Mouse (Mus musculus) embryonic facial prominence, embryonic 12.5 days (tissue): ENCODE results near the gene Nfic. TPM values are rescaled to one million over a fixed set of nuclear protein-coding genes. Genes with fewer than 3 reads are reported as not detected.

Experiments used
- ATAC-seq: fragments of 200-750 bp; cut with Nextera tagmentation; 2 replicates; pipeline ENCODE4 v1.8.0; 2017; ENCODE audit not compliant: insufficient number of reproducible peaks, insufficient read depth, low FRiP score, low TSS enrichment
- H3K27ac ChIP-seq: fragments of 300-500 bp; sonication (generic); 2 replicates; pipeline ENCODE4 v1.5.1; 2016; ENCODE audit warnings: mild to moderate bottlenecking
- H3K27me3 ChIP-seq: fragments of 300-500 bp; sonication (generic); 2 replicates; pipeline ENCODE4 v1.6.1; 2016; ENCODE audit warnings: mild to moderate bottlenecking, moderate library complexity
- H3K36me3 ChIP-seq: fragments of 300-500 bp; sonication (generic); 2 replicates; pipeline ENCODE4 v1.6.1; 2016; ENCODE audit warnings: mild to moderate bottlenecking
- H3K4me1 ChIP-seq: fragments of 300-500 bp; sonication (generic); 2 replicates; pipeline ENCODE4 v1.6.1; 2016
- H3K4me2 ChIP-seq: fragments of 300-500 bp; sonication (generic); replicated peaks from 2 replicates; pipeline ENCODE4 v1.6.1; 2016; ENCODE audit warnings: mild to moderate bottlenecking, moderate library complexity
- H3K4me3 ChIP-seq: fragments of 300-500 bp; sonication (generic); 2 replicates; pipeline ENCODE4 v1.5.1; 2016; ENCODE audit warnings: mild to moderate bottlenecking
- H3K9ac ChIP-seq: fragments of 300-500 bp; sonication (generic); 2 replicates; pipeline ENCODE4 v1.6.1; 2016; ENCODE audit warnings: mild to moderate bottlenecking, moderate library complexity
- H3K9me3 ChIP-seq: fragments of 300-500 bp; sonication (generic); 2 replicates; pipeline ENCODE4 v1.6.1; 2016; ENCODE audit warnings: mild to moderate bottlenecking, moderate library complexity
- WGBS: fragments of 180-500 bp; shearing (Covaris S2); methylation state at CpG from one replicate; pipeline ENCODE4 v1.1.7; 2016; 5-methylcytosine and 5-hydroxymethylcytosine counted together
- microRNA-seq: library from miRNA; unstranded; fragments of <30 nt; microRNA quantifications from one replicate; pipeline ENCODE4, GENCODE M21; 2017
- polyA plus RNA-seq: library from polyadenylated mRNA; unstranded; fragments of >200 nt; fragmentation: Nextera tagmentation; extraction: Ambion mirVana; gene quantifications from 2 replicates; pipeline ENCODE4 v1.2.1, GENCODE M21; 2016

Gene Nfic
- polyA plus RNA-seq, 1 experiment from 2014 or later: 46.2 TPM

DNA sequence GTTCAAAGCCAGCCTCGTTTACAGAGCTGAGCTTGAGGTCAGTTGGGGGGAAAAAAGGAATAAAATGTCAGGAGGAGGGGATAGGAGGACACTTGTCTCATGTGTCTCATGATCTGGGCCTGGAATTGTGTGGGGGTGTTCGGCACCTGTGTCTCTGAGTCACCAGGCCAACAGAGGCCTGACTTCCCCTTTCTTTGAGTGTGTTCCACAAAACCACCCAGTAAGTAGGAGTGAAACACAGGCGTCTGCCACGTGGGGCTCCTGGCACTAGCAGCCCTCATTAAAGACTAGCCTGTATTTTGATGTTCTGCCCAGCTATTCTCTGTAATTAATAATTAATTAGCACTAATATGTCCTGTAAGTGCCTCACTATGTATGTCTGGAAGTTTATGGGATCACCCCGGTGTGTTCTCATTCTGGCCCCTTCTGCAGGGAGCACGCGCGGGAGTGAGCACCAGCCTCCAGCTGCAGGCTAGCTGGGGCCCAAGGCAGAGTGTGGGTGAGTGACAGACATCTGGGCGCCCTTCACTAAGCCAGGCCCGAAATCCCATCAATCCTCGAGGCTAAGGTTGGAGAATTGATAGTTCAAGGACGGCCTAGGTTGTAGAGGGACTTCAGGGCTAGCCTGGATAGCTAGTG, 99.0 kb downstream of the Nfic start:
- ATAC-seq: no peak
- WGBS: 59% methylated on average over 12 of the region's 12 CpGs
- Histone ChIP-seq H3K27me3 (no peaks in the 10 kb centered on the region), H3K4me3 (no peak overlapping the region; the same call in 1 of the 2 replicates), H3K4me2 (peak overlapping the region; percentile 98; the same call in 1 of the 2 replicates), H3K4me1 (peaks cover 23% of the 10 kb centered on the region), H3K9me3 (no peaks in the 10 kb centered on the region), H3K27ac (no peak overlapping the region), H3K36me3 (peaks cover 6% of the 10 kb centered on the region; the same call in 1 of the 2 replicates), H3K9ac (no peak overlapping the region)

DNA sequence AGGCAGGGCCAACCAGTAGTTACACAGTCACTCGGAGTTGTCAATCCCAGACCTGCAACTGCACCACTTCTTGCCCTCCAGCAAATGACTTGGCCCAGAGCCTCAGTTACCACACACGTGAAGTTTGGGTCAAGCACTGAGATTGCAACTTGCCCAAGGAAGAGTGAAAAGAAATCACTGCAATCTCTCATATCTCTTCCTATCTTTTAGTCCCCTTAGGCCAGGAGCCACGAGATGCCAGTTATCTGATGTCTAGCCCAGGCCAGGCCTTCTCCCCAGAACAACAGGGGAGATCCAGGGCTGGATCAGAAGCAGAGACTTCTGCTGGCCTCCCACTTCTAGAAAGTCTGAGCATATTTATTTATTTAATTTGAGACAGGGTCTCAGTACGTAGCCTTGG, 99.9 kb downstream of the Nfic start:
- Histone ChIP-seq H3K9ac (no peak overlapping the region), H3K4me3 (no peak overlapping the region), H3K4me2 (no peak overlapping the region), H3K27ac (no peak overlapping the region), H3K4me1 (peaks cover 16% of the 10 kb centered on the region), H3K36me3 (no peaks in the 10 kb centered on the region), H3K27me3 (no peaks in the 10 kb centered on the region), H3K9me3 (no peaks in the 10 kb centered on the region)
- WGBS: 73% methylated on average over 4 of the region's 4 CpGs
- no peak for ATAC-seq

DNA sequence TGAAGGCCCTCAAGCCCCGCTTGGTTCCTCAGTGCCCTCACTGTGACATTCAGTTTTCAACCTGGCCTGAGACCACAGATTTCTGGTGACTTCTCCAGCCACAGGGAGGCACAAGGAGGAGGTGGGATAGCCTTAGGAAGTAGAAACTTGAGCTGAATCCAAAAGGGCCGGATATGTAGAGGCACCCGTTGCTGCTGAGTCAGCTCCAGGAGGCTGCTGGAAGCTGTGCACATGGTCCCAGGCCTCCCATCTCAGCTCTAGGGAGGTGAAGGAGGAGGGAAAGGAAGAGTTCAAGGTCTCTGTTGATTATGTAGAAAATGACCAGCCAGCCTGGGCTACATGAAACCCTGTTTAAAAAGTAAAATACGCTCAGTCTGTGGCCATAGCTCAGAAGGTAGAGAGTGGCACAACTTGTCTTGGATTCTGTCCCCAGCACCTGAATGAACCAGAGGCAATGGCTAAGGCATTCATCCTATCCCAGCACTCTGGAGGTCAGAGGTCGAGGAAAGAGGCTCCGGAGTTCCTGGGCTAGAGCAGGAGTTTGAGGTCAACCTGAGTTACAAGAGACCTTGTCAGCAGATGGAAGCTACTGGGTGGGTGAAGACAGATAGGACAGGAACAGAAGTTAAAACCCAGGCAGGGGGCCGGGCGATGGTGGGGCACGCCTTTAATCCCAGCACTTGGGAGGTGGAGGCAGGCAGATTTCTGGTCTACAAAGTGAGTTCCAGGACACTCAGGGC, 100.5 kb downstream of the Nfic start:
- 52% methylated on average over 9 of the region's 9 CpGs for WGBS
- H3K27me3 ChIP-seq: no peaks in the 10 kb centered on the region
- H3K9ac ChIP-seq: no peak overlapping the region
- H3K4me1 ChIP-seq: peaks cover 13% of the 10 kb centered on the region
- no peaks in the 10 kb centered on the region for H3K36me3 ChIP-seq
- H3K27ac ChIP-seq: no peak overlapping the region
- ATAC-seq: no peak
- no peaks in the 10 kb centered on the region for H3K9me3 ChIP-seq
- H3K4me3 ChIP-seq: no peak overlapping the region
- H3K4me2 ChIP-seq: no peak overlapping the region

DNA sequence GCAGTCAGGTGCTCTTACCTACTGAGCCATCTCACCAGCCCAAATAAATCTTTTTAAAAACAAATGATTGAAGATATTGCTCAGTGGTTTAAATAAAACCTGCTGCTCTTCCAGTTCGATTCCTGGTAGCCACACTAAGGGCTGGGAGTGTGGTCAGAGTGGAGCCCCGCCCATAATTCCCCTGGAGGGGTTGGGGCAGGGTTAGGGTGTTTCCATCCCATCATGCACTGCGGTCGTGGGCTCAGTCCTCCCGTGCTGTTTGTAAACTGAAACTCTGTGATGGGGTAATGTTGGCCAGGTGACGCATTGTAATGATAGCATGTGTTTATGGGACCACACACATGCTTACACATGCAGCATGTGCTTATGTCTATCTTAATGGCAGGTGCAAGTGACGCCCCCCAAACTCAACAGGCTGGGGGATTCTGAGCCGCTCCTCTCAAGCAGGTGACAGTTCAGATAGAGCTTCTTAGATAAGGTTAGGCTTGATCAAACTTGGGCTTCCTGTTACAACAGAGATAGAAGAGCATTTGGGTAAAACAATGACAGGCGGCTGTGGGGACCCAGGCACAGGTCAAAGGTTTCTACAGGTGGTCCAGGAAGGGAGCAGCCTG, 103.7 kb downstream of the Nfic start:
- H3K36me3 ChIP-seq: peaks cover 15% of the 10 kb centered on the region
- peaks cover 19% of the 10 kb centered on the region for H3K4me1 ChIP-seq
- 26% methylated on average over 9 of the region's 9 CpGs for WGBS
- H3K9ac ChIP-seq: no peak overlapping the region
- ATAC-seq: no peak
- no peak overlapping the region for H3K4me3 ChIP-seq
- H3K27me3 ChIP-seq: peaks cover 8% of the 10 kb centered on the region; the same call in 1 of the 2 replicates
- H3K9me3 ChIP-seq: no peaks in the 10 kb centered on the region
- H3K27ac ChIP-seq: no peak overlapping the region
- H3K4me2 ChIP-seq: no peak overlapping the region

DNA sequence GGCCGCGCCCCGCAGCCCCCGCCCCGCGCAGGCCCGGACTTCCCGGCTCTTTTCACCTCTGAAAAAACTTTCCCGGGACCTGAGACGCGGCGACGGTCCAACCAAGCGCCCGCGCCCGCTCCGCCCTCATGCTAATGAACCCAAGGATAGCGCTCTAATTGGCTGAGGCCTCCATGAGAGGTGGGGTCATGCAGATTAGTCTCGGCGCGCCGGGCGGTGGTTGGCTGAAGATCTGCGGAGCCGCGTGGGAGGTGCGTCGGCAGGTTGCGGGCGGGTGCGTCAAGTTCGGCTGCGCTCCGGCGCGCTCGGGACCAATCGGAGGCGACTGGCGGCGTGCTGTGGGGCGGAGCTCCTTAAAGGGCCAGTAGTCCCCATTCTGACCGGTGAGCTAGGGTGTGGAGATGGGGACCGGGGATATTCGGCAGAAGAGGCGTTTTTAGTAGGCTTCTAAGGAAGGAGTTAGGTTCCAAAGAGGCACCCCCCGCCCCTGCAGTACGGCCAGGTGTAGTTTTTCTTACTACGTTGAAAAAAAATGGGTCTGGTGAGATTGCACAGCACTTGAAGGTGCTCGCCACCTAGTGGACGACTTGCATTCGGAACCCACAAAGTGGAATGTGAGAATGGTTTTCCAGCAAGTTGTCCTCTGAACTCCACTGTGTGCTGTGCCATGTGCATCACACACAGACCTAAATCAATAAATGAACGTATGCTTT, 104.9 kb downstream of the Nfic start, which contains the start of gene Hmg20b:
Hmg20b (minus strand) TSS at position 130 of the 713 bp plus-strand sequence.
- ATAC-seq: peak; percentile 94
- peaks cover 17% of the 10 kb centered on the region for H3K36me3 ChIP-seq
- H3K9me3 ChIP-seq: no peaks in the 10 kb centered on the region
- 0% methylated on average over 54 of the region's 54 CpGs for WGBS
- peak within 1 kb of the TSS; percentile 75 for H3K27ac ChIP-seq
- H3K9ac ChIP-seq: peak within 1 kb of the TSS; percentile 91
- H3K4me3 ChIP-seq: peak within 1 kb of the TSS; percentile 94
- H3K27me3 ChIP-seq: peaks cover 16% of the 10 kb centered on the region
- peak within 1 kb of the TSS; percentile 90 for H3K4me2 ChIP-seq
- H3K4me1 ChIP-seq: peaks cover 24% of the 10 kb centered on the region

DNA sequence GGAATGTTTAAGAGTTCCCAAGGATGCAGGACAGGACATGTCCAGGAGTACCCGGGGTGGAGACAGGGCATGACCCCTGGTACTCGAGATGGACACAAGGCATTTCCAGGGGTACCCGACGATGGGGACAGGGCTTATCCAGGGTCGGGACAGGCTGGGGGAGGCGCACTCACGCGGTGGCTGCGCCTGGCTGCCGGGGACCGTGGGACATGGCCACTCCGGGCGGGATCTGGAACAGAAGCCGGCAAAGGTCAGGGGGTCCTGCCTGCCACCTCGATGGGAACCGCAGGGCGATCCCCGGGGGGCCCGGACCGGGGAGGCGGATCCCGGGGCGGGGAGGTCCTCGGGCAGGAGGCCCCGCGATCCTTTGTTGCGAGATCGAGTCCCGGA, 105.5 kb downstream of the Nfic start:
- Histone ChIP-seq H3K4me1 (peaks cover 24% of the 10 kb centered on the region), H3K36me3 (peaks cover 22% of the 10 kb centered on the region), H3K9ac (peak overlapping the region; percentile 91), H3K27me3 (peaks cover 21% of the 10 kb centered on the region), H3K4me2 (peak overlapping the region; percentile 90), H3K27ac (peak overlapping the region; percentile 75), H3K9me3 (no peaks in the 10 kb centered on the region), H3K4me3 (peak overlapping the region; percentile 94)
- WGBS: under 1% methylated on average over 29 of the region's 29 CpGs
- ATAC-seq: peak; percentile 3; the same call in 1 of the 2 replicates

DNA sequence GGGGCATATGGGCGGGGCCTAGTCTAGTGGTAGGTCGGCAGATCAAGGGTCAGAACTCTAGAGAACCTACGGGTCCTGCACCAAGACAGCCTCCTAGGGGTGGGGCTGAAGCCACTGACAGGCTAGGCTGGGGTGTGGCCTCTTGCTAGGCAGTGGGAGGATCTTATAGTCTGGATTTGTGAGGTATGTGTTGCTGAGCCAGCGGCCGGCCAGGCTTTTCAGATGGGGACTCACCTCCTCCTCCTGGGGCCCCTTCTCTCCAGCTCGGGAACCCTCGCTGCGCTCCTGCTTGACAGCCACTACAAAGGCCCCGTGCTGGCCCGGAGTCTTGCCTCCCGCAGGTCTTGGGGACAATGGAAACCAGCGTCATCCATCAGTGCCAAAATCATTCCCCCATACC, 106.3 kb downstream of the Nfic start:
- 4% methylated on average over 11 of the region's 12 CpGs for WGBS
- Histone ChIP-seq H3K27ac (peak overlapping the region; percentile 54; the same call in 1 of the 2 replicates), H3K4me3 (peak overlapping the region; percentile 94), H3K9me3 (no peaks in the 10 kb centered on the region), H3K4me2 (peak overlapping the region; percentile 90), H3K36me3 (peaks cover 22% of the 10 kb centered on the region), H3K4me1 (peaks cover 24% of the 10 kb centered on the region), H3K27me3 (peaks cover 29% of the 10 kb centered on the region), H3K9ac (peak overlapping the region; percentile 91)
- ATAC-seq: no peak

DNA sequence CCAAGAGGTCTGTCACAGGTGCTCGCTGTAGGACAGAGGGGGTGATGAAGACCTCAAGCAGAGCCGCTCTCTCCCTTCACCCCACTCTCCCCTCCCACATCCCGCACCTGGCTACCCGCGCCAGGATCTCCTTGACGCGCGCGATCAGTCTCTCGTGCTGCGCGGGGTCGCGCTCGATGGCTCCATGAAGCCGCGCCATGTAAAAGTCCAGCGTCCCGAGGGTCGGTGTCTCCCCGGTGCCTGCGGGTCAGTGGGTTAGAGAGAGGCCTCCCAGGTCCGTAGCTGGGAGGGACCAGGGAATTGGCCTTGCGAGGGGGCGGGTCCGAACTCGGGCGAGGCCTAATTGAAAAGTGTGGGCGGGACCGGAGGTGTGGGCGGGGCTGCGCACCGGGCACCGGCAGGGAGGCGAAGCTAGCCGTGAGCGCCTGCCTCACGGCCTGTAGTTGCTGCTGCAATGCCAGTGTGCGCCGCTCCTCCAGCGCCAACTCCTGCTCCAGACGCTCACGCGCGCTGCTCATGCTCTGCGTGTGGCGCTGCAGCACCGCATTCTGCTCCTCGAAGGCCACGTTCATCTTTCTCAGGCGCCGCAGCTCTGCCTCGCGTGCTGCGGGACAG, 108.9 kb downstream of the Nfic start:
- peaks cover 27% of the 10 kb centered on the region for H3K4me1 ChIP-seq
- no peak overlapping the region for H3K27ac ChIP-seq
- peak overlapping the region; percentile 20 for H3K4me3 ChIP-seq
- WGBS: 9% methylated on average over 55 of the region's 55 CpGs
- H3K4me2 ChIP-seq: peak overlapping the region; percentile 52
- H3K36me3 ChIP-seq: peaks cover 22% of the 10 kb centered on the region
- peaks cover 54% of the 10 kb centered on the region for H3K27me3 ChIP-seq
- no peak for ATAC-seq
- peak overlapping the region; percentile 28; the same call in 1 of the 2 replicates for H3K9ac ChIP-seq
- H3K9me3 ChIP-seq: no peaks in the 10 kb centered on the region

Small RNA genes within 50 kb of the gene (microRNA-seq; reads per million reads assigned to microRNA genes)
- gene Gm25595 (not detected), gene Mir1191b (not detected), gene Mir6913 (not detected)

Other genes starting within 250 kb of the Nfic start
- gene Atcay, start 224.8 kb downstream of the Nfic start, polyA plus RNA-seq: 3.0 and 3.8 TPM in 2 replicates
- gene Zfr2, start 222.5 kb downstream of the Nfic start, polyA plus RNA-seq: 13.2 and 13.4 TPM in 2 replicates
- gene Matk, start 202.7 kb downstream of the Nfic start, polyA plus RNA-seq: 5.6 and 7.2 TPM in 2 replicates
- gene Mrpl54, start 188.7 kb downstream of the Nfic start, polyA plus RNA-seq: 194 and 205 TPM in 2 replicates
- 53.9 and 55.4 TPM in 2 replicates for gene Apba3, start 188.7 kb downstream of the Nfic start, polyA plus RNA-seq
- 4.5 and 6.4 TPM in 2 replicates for gene Tjp3, start 164.1 kb downstream of the Nfic start, polyA plus RNA-seq
- 70.1 and 75.3 TPM in 2 replicates for gene Pip5k1c, start 162.7 kb downstream of the Nfic start, polyA plus RNA-seq
- 61.0 and 62.2 TPM in 2 replicates for gene Cactin, start 134.5 kb downstream of the Nfic start, polyA plus RNA-seq
- gene Tbxa2r, start 126.9 kb downstream of the Nfic start, polyA plus RNA-seq: 2.8 and 3.1 TPM in 2 replicates
- not detected in 2 replicates for gene Gipc3, start 112.4 kb downstream of the Nfic start, polyA plus RNA-seq
- 130 and 132 TPM in 2 replicates for gene Hmg20b, start 105.2 kb downstream of the Nfic start, polyA plus RNA-seq
- gene Mfsd12, start 98.1 kb downstream of the Nfic start, polyA plus RNA-seq: 13.9 and 14.5 TPM in 2 replicates
- 0.73 and 0.82 TPM in 2 replicates for gene 4930404N11Rik, start 89.8 kb downstream of the Nfic start, polyA plus RNA-seq
- 140 and 143 TPM in 2 replicates for gene Fzr1, start 77.1 kb downstream of the Nfic start, polyA plus RNA-seq
- gene Dohh, start 71.2 kb downstream of the Nfic start, polyA plus RNA-seq: 73.6 and 77.0 TPM in 2 replicates
- 2.9 and 4.1 TPM in 2 replicates for gene Gm48551, start 71.2 kb downstream of the Nfic start, polyA plus RNA-seq
- gene Gm48552, start 66.6 kb downstream of the Nfic start, polyA plus RNA-seq: 2.0 and 3.8 TPM in 2 replicates
- 3.1 and 3.4 TPM in 2 replicates for gene Smim24, start 62.6 kb downstream of the Nfic start, polyA plus RNA-seq
- gene Celf5, start 27.1 kb upstream of the Nfic start, polyA plus RNA-seq: 2.7 and 3.6 TPM in 2 replicates
- 81.9 and 82.9 TPM in 2 replicates for gene Ncln, start 40.8 kb upstream of the Nfic start, polyA plus RNA-seq
- gene S1pr4, start 44.5 kb upstream of the Nfic start, polyA plus RNA-seq: 0.22 and 0.58 TPM in 2 replicates
- gene Gna15, start 68.6 kb upstream of the Nfic start, polyA plus RNA-seq: 0.86 and 0.97 TPM in 2 replicates
- gene Gna11, start 89.6 kb upstream of the Nfic start, polyA plus RNA-seq: 82.7 and 83.5 TPM in 2 replicates
- gene Aes, start 103.9 kb upstream of the Nfic start, polyA plus RNA-seq: 523 and 554 TPM in 2 replicates
- 59.2 and 71.1 TPM in 2 replicates for gene Tle2, start 118.9 kb upstream of the Nfic start, polyA plus RNA-seq
- 14.4 and 16.2 TPM in 2 replicates for gene Tle6, start 145.4 kb upstream of the Nfic start, polyA plus RNA-seq
- gene BC025920, start 150.6 kb upstream of the Nfic start, polyA plus RNA-seq: 1.6 and 1.7 TPM in 2 replicates
- gene Sirt6, start 172.2 kb upstream of the Nfic start, polyA plus RNA-seq: 55.1 and 55.5 TPM in 2 replicates
- gene Ankrd24, start 172.9 kb upstream of the Nfic start, polyA plus RNA-seq: 12.2 and 13.5 TPM in 2 replicates
- gene Gm10778, start 193.4 kb upstream of the Nfic start, polyA plus RNA-seq: 6.1 and 6.3 TPM in 2 replicates
- gene Zfp433, start 249.2 kb upstream of the Nfic start, polyA plus RNA-seq: 16.5 and 17.9 TPM in 2 replicates